Mouse (Mus musculus): ENCODE results near the gene Tet2. TPM values are rescaled to one million over a fixed set of nuclear protein-coding genes. Genes with fewer than 3 reads are reported as not detected.

The Tet2 gene
- total RNA-seq, 2 experiments from 2014 or later = 79.2 to 104 TPM

DNA sequence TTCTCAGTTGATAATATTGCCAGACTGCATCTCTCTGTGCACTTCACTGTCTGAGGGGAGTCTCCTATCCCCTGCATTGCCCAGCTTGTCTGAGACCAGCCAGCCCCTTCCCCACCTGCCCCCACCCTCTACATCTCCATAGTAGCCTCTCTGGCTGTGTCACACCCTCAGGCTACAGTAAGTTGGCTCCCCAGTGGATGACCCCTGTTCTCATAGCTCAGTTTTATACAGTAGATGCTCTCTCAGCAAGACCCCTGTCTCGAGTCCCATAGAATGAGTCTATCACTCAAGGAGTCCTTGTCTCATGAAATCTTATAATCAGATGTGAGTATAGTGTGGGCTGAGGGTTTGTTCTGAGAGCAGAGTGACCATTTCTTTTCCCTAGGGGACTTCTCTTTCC, 85.8 kb downstream of the Tet2 start:
- DNase-seq (ENCODE audit: low spot score in 2 of 2) = no peak

DNA sequence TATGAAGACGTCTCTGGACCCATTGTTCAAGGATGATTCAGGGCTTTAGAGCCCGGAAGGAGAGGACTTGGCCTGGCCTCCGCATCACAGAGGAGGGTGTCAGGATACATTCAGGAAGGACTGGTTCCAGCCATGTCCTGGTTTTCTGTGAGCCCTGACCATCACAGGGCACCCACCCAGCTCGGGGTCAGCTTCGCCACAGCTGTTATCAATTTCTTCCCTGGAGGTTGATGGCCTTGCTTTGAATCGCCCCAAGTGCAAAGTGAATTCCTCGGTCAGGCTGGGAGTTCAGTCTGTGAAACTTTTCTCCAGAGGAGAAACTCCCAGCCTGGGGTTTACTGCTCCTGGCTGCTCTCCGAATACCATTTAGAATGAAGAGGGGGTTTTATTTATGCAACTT, 91.0 kb downstream of the Tet2 start:
- peak in 1 of 2 experiments; percentile 16 for DNase-seq (ENCODE audit: low spot score in 2 of 2)

DNA sequence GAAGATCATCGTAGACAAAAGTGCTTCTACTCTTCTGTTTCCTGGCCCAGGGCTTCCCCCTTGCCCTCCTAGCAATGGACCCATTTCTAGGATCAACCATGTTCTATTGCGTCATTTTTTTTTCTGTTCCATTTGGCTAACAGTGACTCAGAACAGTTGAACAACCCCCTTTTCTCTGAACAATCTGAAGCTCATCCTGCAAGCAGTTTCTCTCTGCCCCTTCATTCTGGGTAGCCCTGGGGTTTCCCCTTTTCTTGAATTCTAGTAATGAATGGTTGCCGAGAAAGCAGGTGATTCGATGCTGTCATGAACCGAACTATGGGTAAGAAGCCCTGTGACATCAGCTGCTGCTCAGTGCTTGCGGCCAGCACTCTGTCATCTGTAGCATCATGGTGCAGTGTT, 108.0 kb downstream of the Tet2 start:
- no peak for DNase-seq (ENCODE audit: low spot score in 2 of 2)

DNA sequence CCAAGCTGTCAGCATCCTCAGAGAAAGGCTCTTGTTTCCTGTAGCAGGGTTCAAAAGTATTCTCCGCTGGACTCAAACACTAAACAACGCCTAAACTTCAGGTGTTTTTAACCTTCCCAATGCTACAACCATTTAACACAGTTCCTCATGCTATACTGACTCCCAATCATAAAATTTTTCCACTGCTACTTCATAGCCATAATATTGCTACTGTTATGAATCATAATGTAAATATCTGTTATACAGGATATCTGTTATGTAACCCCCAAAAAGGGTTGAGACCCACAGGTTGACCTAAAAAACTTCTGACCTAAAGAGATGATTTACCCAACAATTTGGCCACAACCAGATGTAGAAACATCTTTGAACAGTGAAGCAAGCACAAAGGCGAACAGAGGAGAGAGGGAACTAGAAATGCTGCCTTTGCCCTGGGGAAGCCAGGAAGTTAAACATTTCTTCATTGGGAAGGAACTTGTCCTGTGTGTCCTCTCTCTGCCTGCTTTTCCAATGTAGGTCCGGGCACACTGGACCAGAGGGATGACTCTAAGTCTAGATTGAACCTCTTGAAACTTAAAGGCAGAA, 108.6 kb downstream of the Tet2 start:
- no peak for DNase-seq (ENCODE audit: low spot score in 2 of 2)

DNA sequence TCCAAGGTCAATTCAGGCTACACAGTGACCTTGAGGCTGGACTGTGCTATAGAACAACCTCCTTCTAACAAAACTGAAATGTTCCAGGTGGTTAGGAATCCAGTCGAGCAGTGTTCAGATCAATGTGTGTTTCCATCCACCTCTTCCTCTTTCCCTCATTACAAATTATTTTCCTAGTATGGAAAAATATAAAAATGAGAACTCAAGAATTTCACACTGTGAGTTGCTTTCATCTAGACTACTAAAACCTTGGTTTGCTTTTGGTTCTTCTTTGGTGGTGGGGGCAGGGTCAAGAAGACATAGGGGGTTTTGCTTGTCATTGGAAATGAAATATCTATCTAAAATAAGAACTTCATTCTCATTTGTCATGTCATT, 109.2 kb downstream of the Tet2 start:
- DNase-seq (ENCODE audit: low spot score in 2 of 2) = no peak

DNA sequence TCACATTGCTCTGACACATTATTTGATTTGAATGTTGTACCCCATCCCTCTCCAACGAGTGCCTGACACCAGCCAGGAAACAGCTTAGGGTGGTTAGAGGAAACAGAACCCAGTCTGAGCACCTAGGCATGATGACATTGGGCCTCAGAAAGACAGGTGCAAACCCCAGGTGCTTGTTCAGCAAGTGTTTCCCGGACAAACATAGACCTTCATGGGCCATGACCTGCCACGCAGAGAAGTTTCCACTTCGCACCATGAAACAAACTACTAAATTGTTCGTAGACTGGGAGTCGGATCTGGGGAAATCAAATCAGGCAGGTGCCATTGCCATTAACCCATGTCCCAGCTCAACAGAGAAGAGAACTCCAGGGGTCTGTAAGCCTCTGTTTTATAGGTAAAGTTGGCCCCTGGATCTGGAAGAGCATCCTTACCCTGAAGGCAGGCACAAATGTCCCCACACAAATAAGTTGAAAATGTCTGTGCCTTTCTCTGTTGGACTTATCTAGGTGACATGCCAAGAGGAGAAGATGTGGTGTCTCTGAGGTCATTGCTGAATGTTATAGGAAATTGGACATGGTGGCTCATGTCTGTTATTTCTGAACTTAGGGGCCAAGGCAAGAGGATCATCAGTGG, 109.7 kb downstream of the Tet2 start:
- no peak for DNase-seq (ENCODE audit: low spot score in 2 of 2)

DNA sequence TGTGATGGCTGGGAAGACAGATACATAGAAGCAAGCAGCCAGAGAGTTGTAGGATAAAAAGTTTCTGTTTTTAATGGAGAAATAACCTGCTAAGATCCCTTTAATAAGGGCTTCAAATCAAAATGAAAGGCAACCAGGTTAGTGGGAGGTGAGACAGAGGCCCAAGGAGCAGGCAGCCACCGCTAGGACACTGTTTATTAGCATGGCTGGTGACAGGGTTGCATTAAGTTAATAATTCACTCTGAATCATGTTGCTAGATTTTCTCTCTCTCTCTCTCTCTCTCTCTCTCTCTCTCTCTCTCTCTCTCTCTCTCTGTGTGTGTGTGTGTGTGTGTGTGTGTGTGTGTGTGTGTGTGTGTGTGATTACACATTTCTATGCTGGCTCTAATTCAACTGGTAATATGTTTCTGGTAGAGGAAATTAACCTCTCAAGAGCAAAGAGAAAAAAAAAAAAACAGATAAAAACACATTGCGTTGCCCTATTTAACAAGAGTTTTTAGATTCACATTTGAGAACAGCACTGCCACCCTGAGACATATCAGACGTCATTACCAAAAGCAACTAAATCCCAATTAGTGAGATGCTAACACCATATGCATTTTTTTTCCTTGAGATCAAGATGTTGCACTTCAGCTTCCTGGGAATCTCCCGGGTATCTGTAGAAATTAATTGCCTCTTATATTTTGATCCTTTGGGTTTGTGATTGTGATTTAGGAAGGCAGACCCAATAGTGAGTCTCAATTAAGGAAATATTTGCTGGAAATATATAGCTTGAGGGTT, 115.4 kb downstream of the Tet2 start:
- no peak for DNase-seq (ENCODE audit: low spot score in 2 of 2)

DNA sequence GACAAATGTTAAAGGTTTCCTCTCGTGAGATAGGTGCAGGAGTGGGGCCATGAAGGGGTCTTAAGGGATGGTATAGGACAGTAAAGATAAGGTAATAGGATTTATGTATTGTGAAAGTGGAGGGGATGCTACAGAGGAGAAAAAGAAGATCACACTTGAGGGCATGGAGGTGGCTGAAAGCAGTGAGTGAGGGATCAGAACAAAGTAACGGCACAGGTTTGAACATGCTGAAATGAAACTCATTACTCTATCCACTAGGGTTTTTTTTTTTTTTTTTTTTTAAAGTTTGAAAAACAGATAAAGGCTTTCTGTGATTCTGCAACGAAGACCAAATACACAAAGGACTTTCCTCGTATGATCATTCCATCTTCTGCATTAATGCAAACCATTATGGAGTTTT, 116.9 kb downstream of the Tet2 start:
- DNase-seq (ENCODE audit: low spot score in 2 of 2) = no peak

DNA sequence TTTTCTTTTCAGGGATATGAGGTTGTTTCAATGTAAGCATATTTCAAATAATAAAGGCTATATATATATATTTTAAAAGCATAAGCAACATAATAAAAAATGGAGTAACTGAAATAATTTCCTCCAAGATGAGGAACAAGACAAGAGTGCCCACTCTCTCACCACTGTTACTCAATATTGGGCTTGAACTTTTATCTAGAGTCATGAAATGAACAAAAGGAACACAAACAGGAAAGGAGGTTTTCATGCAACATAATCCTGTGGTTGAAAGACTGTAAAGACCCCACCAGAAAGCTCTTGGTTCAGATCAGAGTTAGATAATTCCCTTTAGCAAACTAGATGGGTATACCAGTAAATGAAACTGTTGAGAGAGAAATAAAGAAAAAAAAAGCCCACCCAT, 121.9 kb downstream of the Tet2 start:
- no peak for DNase-seq (ENCODE audit: low spot score in 2 of 2)

DNA sequence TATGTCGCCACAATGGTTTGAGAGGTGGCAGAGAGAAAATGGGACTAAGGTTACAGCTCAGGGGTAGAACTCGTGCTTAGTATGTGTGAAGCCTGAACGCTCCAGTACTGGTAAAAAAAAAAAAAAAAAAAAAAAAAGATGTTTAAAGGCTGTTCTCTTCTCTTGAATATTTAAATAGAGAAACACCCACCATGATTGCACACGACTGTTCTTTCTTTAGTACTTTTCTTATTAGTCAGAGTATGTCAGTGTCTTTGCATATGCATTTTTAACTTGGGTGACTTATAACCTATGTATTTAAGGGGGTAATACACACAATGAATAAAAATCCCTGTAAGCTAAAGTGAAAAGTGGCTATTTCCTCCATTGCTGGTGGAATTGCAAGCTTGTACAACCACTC, 130.2 kb downstream of the Tet2 start:
- no peak for DNase-seq (ENCODE audit: low spot score in 2 of 2)

Small RNA genes lying within 50 kb of the gene (microRNA-seq; reads per million reads assigned to microRNA genes)
- gene Gm25042 = not detected

Other genes starting within 250 kb of the Tet2 start
- gene Ppa2, start 235.0 kb downstream of the Tet2 start, total RNA-seq (2021) = 10 to 100 TPM; 48.4 to 56.0 TPM

Data from gastrocnemius, postnatal 4 days (tissue).